Mouse (Mus musculus): ENCODE results near the gene Sephs2.

- TF ChIP-seq CTCF (IDR thresholded peaks at IDR 0.05; ENCODE audit: insufficient read depth, low read depth, low read length) (no peak), POLR2A (IDR thresholded peaks at IDR 0.05; ENCODE audit: insufficient read depth, low read depth, low read length) (no peak)
These were observed 4.5 kb upstream of the Sephs2 start for GRCm38 (mm10) chr7:127278311-127278710.

Measured in olfactory bulb, adult 2 months (tissue).